Mouse (Mus musculus) A20 (cell line): ENCODE data around the gene Mrpl55.

Source experiments
- DNase-seq: peaks from one replicate; pipeline ENCODE4 v3.0.0-alpha.2; 2011; ENCODE audit warnings: low read depth, low spot score

Mrpl55 gene

GRCm38 (mm10) chr11:59202081-59202995, at the start of gene Mrpl55:
Gene Mrpl55 (plus strand): TSS chr11:59202486.
- DNase-seq, result peak; percentile 91

DNA sequence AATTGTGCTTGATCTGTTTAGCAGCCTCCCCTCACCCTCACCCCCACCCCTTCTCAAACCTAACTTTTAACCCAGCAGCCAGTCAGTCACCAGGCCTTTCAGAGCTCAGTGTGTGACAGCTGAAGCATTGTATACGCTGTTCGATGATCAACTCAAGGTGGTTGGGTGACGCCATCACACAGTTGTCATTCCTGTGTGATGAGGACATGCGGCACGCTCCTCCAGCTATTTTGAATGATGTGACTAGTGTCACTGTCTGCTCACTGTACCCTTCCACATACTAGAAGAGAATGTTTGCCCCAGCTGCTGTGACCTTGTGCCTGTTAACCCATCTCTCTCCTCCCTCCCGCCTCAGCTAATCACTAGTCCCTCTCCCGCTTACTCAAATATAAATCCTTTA, 48.1 kb upstream of the Mrpl55 start:
- DNase-seq, result no peak

DNA sequence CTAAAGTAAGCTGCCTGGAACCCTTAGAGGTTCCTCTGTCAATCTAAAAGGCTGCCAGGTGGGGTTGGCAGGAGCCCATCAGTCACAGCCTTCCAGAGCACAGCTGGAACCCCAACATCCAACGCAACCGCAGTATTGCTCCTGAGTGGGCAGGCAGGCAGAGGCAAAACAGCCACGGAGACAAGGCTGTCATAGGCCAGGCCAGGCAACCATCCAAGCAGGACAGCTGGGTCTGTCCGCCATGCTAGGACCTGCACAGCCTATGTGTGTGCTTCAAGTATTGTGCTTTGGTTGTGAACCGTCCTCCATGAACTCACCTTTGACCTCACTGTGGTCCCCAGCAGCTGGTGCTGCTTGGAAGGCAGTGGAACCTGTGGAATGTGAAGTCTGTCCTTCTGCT, 46.4 kb upstream of the Mrpl55 start:
- no peak for DNase-seq

DNA sequence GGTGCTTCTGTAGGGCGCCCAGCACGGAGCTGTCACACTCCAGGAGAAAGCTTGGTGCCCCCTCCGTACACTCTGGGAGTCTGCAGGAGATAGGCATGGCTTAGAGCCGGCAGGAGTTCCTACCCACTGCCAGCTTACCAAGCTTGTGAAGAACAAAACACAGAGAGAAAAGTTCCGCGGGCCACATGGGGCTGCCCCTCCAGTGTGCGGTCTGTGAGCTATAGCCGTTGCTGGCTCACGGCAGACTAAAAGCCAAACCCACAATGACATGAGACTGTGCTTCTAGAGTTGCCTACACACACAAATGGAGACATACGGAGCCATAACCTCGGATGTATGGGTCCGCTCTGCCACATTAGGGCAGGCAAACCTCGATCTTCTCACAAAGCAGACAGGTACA, 43.2 kb upstream of the Mrpl55 start:
- DNase-seq, result no peak

DNA sequence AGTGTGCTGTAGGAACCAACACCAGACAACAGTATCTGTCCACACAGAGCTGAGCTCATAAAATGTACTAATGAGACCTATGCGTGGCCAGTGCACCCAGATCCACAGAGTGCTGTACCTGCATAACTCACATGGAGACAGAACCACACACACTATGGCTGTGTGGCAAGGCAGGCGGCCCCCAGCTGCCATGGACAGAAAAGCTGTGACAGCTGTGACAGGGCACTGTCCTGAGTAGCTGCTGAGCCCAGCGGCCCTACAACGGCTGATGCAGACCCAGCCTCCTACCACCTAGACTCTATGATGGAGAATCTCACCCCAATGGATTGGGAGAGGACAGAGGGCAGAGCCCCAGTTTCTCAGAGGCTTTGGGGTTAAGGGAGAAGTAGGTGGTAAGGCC, 42.7 kb upstream of the Mrpl55 start:
- no peak for DNase-seq

DNA sequence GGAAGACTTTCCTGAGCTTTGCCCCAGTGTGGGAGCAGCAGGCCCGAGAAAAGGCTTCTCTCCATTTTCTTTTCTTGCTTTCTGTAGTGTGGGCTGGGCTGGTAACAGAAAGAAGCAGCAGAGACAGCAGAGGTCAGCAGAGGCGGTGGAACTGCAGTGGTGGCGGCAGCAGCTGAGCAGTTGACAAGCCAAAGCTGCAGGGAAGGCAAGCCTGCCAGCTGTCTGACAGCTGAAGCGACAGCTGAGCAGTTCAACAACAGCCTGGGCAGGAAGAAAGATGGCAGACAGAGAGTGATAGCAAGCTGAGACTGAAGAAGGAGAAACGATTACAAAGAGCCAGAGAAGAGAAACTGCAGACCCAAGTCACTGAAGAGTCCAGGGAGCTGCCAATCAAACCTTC, 40.9 kb upstream of the Mrpl55 start:
- DNase-seq, result no peak

DNA sequence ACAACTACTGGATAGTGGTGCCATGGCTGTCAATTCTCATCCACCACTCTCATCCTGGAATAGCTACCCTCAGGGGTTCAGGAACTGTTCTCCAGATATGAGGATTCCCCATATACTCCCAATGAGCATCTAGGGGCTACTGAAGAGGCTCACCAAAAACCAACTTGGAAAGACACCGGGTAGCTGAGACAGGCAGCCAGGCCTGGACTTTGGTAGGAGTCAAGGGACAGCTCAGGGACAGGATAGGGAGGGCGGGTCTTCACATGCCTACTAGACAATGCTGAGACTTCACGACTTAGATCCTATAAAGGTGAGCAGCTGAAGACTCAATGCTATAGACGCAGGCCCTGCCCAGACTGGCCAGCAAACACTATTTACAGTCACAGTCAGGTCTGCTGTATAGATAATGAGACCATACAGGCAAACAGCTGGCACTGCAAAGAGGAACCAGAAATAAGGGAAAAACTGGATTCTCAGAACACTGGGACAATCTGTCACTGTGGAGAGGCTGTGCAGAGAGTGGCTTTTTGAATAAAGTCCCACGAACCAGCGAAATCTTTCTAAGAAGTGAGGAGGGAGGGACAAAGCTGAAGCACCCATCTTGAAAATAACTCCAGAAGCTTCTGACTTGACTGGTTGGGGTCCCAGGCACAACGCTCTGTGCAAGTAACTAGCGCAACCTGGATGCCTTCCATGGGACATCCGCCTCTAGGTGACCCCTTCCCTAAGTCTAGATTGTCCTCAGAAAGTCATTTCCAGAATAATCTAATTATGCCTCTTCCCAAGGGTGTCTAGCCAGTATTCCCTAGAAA, 39.6 kb upstream of the Mrpl55 start:
- DNase-seq, result peak; percentile 4

DNA sequence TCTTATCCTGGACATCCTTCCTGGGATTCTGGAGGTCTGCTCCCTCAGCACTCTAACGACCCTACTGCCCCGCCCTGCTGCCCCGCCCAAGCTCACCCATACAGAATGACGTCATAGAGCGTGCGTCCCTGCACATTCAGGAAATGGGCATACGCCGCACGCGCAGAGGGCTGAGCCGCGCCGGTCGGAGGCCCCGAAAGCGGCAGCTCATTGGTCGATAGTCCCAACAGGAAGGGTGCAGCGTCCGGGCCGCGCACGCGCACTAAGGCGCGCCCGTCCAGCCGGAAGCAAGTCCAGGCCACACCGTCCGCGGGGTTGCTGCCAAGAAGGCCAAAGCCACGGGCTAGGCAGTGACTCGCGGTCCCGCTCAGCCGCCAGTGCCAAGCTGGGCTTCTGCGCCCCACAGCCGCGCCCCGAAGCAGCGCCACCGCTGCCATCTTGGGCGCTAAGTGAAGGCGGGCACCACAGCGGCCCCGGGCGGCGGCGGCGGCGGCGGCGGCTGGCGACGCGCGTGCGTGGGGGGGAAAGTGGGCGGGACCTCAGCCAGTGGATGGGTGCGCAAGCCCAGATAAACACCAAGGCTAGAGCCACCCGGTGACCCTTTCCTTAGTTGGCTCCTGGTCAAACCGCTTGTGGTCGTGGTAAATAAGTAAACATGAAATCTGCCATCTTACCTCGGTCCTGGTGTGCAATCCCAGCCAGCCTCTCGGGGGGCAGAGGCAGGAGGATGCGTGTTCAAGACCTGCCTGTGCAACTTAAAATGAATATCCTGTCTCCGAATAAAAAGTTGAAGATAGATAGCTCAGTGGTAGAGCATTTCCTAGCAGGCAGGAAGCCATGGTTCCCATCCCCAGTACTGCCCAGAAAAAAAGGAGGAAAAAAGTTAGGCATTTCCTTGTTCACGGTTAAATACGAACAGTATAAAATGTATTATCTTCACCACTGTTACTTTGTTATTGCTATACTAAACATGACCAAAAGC, 38.7 kb upstream of the Mrpl55 start, which contains the start of gene Iba57:
TSS of gene Iba57 (minus strand) at position 485 of the 982 bp plus-strand sequence.
- DNase-seq, result peak; percentile 99

DNA sequence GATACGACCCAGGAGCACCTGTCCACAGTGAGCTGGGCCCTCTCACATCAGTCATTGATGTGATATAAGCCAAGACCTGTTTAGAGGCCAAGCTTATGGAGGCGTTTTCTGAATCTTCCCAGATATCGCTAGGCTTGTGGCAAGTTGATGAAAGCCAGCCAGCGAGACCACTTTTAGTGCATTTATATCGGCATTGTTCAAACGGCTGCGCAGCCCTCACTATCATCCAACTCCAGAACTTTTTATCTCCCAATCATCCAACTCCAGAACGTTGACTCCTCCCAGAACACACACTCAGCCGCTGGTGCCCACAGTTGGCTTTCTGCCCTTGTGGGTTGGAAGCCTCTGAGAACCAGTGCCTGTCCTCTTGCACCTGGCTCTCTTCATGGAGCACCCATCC, 37.9 kb upstream of the Mrpl55 start:
- no peak for DNase-seq

DNA sequence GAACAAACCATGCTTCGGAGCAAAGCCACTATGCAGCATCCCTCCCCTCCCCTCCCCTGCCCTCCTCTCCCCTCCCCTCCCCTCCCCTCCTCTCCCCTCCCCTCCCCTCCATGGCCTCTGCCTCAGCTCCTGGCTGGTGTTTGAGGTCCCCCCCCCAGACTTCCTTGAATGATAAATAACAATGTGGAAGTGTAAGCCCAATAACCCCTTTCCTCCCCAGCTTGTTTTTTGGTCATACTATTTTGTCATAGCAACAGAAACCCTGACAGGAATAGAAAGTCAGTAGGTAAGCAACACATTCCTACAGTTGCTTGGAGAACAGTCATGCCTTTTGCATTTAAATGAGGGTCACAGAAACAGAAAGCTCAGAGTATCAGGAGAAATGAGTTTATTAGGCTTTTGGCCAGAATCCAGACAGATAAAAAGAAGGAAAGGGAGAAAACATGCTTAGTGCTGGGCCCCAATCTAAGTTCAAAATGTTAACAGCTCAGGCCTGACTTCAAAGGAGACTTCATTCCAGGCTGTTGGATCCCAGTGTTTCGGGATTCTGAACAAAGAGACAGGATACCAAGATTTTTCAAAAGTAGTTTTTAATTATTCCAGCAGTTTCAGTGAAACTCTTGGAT, 36.6 kb upstream of the Mrpl55 start:
- no peak for DNase-seq

GRCm38 (mm10) chr11:59169807-59170206, 32.5 kb upstream of the Mrpl55 start:
- DNase-seq, result no peak

DNA sequence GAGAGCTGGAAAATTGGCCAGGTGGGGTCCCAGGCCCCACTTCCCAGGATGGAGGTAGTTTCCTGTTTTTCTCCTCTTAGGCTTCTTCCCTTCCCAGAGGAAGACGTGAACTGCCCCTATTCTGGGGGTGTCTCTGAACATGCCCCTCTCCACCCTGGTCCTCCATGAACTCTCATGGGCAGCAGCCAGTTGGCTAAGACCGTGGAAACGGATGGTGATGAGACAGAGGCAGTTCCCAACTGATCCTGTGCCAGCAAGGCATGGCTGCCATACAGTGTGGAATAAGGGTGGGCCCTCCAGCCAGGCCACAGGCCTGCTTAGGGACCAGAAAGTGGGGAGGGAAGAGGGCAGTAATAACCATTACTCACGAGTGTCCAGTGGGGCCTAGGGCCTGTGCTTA, 31.7 kb upstream of the Mrpl55 start:
- no peak for DNase-seq

DNA sequence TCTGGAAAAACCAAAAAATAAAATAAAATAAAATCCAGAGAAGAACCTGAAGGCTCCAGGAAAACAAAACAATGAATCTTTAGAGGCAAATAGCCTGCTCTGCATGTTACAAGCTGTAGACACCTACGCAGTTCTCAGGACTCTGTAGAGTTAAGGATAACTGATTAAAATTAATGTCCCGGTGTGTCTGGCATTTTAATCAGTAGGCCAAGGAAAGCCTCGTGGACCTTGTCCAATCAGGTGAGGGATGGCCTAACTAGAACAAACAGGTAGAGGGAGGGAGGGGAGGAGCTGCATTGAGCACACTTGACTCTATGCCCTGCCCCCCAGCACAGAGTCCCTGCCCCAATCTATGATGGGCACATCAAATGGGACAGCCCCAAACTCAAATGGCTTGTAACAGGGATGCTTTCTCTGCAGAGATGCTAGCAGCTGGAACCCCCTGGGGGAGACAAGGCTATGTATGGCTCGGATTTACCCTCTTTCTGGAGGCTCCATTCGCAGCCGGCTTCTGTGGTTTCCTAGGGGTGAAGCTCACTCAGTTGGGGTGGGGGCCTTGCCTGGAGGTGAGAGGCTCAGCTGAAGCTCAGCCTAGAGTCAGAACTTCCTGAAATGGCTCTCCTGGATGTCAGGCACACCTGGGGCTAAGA, 28.0 kb upstream of the Mrpl55 start:
- DNase-seq, result no peak

- DNase-seq, result no peak
Observed at GRCm38 (mm10) chr11:59176475-59176874, 25.8 kb upstream of the Mrpl55 start.

- DNase-seq, result no peak
Observed at GRCm38 (mm10) chr11:59176921-59177320, 25.4 kb upstream of the Mrpl55 start.

DNA sequence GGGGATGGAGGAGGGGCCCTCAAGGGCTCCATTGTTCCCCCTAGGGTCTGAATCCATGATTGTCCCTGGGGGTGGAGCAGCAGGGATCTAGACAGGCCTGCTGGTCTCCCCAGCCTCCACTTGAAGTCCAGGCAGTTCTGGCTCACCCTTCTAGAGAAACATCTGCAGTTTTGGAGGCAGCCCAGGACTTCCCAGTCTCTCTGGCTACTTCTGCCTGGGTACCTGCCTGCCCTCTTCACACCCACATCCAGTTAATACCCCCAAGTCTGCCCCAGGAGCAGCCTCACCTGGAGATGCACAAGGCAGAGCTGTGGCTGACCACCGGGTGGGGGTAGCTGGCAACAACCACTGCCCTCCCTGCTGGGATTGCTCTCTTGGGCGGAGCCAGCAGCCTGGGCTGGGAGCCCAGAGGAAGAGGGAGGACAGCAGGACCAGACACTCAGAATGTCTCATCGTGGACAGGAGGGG, 19.4 kb upstream of the Mrpl55 start, which contains the start of gene Gjc2:
TSS of gene Gjc2 (minus strand) at position 350 of the 468 bp plus-strand sequence.
- no peak for DNase-seq

GRCm38 (mm10) chr11:59183821-59184220, 18.5 kb upstream of the Mrpl55 start:
- peak; percentile 44 for DNase-seq

DNA sequence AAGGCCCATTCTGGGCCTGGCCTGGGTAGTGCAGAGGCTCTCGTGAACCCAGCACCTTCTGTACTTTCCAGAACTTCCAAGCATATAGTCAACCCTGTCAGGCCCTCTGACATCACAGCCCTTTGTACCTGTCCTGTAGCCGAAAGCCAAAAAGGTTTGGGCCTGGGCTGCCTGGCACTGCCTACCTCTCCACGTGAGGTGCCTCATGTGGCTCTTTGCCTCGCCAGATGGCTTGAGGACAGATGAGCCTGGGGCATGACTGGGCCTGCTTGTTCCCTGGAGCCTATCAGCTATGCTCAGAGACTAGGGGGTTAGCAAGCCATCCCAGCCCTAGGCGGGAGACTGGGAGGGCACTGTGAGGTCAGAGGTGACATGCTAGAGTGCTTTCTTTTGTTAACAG, 16.8 kb upstream of the Mrpl55 start:
- no peak for DNase-seq

DNA sequence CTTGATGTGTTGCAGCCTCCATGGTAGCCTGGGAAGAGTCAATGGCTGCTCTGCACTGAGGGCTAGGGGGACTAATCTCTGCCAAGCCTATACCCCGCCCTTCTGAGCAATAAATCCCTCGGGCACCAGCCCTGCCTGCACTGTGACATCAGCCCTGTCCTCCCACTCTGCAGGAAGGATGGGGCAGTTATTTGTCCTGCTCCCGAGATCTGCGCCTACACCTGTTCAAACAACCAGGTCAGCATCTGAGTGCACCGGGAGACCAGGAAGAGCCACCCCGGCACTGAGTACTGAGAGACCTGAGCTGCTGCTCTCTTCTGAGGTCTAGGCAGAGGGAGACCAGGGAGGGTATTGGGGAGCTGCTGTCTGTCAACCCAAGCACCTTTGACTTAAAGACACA, 14.6 kb upstream of the Mrpl55 start:
- no peak for DNase-seq
